Mouse (Mus musculus): ENCODE results near the gene Nck2. TPM values are rescaled to one million over a fixed set of nuclear protein-coding genes. Genes with fewer than 3 reads are reported as not detected.

Nck2 gene
- polyA plus RNA-seq, 1 experiment, result 23.1 TPM

DNA sequence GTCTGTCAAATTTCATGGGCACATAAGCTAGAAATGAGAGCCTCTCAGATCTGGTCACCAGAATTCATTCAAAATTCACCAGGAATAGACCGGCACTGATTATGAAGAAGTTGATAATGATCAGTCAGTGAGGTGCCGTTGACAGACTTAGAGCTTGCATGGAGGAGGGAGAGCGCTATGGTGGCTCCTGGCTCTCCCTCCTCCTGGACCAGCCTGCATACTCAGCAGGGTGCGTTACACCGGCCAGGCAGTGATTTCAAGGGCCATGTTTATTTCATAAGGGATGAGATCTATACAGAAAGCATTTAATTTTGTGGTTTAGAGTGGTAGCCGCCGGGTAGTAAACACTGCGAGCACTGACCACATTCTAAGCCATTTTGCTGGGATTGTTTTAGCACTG is 67.3 kb downstream of the Nck2 start:
- H3K27me3 ChIP-seq (ENCODE audit: control insufficient read depth, insufficient read depth, low read length), result no peaks in the 10 kb centered on the region
- TF ChIP-seq CTCF (IDR thresholded peaks at IDR 0.05; ENCODE audit: borderline replicate concordance, insufficient read depth, low read depth, low read length) (no peak), POLR2A (IDR thresholded peaks at IDR 0.05; ENCODE audit: borderline replicate concordance, insufficient read depth, low read length) (no peak)
- no peak overlapping the region for H3K27ac ChIP-seq (ENCODE audit: insufficient read depth, low read length)
- 29% methylated on average over 8 of the region's 8 CpGs for WGBS
- H3K4me3 ChIP-seq (replicated peaks; ENCODE audit: insufficient read depth, low read depth, low read length), result no peak overlapping the region
- H3K4me1 ChIP-seq (ENCODE audit: control insufficient read depth, insufficient read depth, low read length), result peaks cover 10% of the 10 kb centered on the region
- peak; percentile 69 to 77 for DNase-seq

DNA sequence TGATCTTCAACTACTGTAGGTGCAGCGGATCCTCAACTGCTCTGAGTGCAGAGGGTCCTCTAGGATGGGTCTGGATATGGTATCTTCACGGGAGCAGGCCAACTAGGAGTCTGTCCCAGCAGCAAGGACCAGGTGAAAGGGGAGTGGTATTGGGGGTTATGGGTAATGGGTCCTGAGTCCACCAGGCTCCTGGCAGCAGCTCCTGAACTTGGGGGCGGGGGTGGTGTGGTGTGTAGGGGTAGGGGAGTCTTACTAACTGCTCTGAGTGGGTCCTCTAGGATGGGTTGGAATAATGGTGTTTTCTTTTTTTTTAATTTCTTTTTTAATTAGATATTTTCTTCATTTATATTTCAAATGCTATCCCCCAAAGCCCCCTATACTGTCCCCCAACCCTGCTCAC is 73.0 kb downstream of the Nck2 start:
- 99% methylated on average over 3 of the region's 3 CpGs for WGBS

DNA sequence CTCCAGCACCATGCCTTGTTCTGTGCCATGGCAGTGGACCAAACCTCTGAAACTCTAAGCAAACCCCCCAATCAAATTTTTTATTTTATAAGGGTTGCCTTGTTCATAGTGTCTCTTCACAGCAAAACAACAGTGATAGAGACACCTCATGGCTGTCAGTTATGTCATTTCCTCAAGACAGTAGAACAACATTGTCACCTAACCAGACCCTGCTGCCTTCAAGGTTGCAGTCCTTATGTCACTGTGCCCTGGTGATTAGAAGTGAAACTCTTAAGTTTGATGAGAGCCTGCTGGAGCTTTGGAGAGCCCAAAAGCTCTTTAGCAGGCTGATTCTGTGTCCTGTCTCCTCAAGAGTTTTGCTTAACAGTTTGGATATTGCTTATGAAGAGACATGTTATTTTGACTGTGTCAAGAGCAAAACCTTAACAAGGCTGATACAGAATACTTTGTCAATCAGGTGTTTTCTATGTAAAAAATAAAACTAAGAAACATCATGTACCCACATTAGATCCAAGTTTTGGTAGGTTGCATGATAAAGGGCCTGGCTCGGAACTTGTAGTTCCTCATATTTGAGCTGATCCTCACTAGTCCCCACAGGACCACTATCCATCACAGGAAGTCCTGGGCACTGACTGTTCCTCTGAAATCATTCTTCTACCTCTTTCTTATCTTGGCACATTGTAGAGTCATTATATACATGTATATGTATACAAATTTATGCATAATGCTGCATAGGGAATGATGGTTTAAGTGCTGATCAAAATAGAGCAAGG is 76.0 kb downstream of the Nck2 start:
- Histone ChIP-seq H3K4me1 (ENCODE audit: control insufficient read depth, insufficient read depth, low read length) (peaks cover 4% of the 10 kb centered on the region; the same call in 1 of the 2 replicates), H3K27me3 (ENCODE audit: control insufficient read depth, insufficient read depth, low read length) (no peaks in the 10 kb centered on the region; the same call in 1 of the 2 replicates), H3K4me3 (replicated peaks; ENCODE audit: insufficient read depth, low read depth, low read length) (no peak overlapping the region), H3K27ac (ENCODE audit: insufficient read depth, low read length) (no peak overlapping the region)
- WGBS, result 97% methylated on average over 1 of the region's 1 CpGs
- no peak for DNase-seq
- TF ChIP-seq CTCF (IDR thresholded peaks at IDR 0.05; ENCODE audit: borderline replicate concordance, insufficient read depth, low read depth, low read length) (no peak), POLR2A (IDR thresholded peaks at IDR 0.05; ENCODE audit: borderline replicate concordance, insufficient read depth, low read length) (no peak)

More for the DNA sequence above, 73.0 kb downstream of the Nck2 start:
- 0 out of 2 replicates have a peak, but pooled peaks cover 2% of the 10 kb centered on the region for H3K4me1 ChIP-seq (ENCODE audit: control insufficient read depth, insufficient read depth, low read length)
- H3K4me3 ChIP-seq (replicated peaks; ENCODE audit: insufficient read depth, low read depth, low read length), result no peak overlapping the region
- H3K27ac ChIP-seq (ENCODE audit: insufficient read depth, low read length), result no peak overlapping the region
- no peaks in the 10 kb centered on the region; the same call in 1 of the 2 replicates for H3K27me3 ChIP-seq (ENCODE audit: control insufficient read depth, insufficient read depth, low read length)
- TF ChIP-seq POLR2A (IDR thresholded peaks at IDR 0.05; ENCODE audit: borderline replicate concordance, insufficient read depth, low read length) (no peak), CTCF (IDR thresholded peaks at IDR 0.05; ENCODE audit: borderline replicate concordance, insufficient read depth, low read depth, low read length) (no peak)
- DNase-seq, result no peak

DNA sequence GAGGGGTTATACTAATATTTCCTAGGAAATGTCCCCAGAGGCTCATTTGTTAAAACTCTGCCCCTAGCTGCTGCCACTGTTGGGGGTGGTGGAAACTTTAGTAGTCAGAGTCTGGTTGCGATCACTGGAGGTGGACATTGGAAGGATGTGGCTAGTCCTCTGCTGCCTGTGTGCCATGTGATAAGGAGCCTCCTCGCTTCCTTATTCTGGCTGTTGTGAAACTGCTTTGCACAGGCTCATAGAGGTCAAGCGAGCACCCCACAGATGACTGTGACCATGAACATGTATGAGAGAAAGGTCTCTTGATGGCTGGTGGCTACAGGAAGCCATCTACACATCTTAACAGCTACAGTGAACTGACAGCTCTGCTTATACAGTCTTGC is 76.6 kb downstream of the Nck2 start:
- TF ChIP-seq CTCF (IDR thresholded peaks at IDR 0.05; ENCODE audit: borderline replicate concordance, insufficient read depth, low read depth, low read length) (no peak), POLR2A (IDR thresholded peaks at IDR 0.05; ENCODE audit: borderline replicate concordance, insufficient read depth, low read length) (no peak)
- Histone ChIP-seq H3K4me3 (replicated peaks; ENCODE audit: insufficient read depth, low read depth, low read length) (no peak overlapping the region), H3K27me3 (ENCODE audit: control insufficient read depth, insufficient read depth, low read length) (no peaks in the 10 kb centered on the region; the same call in 1 of the 2 replicates), H3K27ac (ENCODE audit: insufficient read depth, low read length) (no peak overlapping the region; the same call in 1 of the 2 replicates), H3K4me1 (ENCODE audit: control insufficient read depth, insufficient read depth, low read length) (peaks cover 4% of the 10 kb centered on the region; the same call in 1 of the 2 replicates)
- no peak for DNase-seq
- WGBS, result 92% methylated on average over 3 of the region's 3 CpGs

DNA sequence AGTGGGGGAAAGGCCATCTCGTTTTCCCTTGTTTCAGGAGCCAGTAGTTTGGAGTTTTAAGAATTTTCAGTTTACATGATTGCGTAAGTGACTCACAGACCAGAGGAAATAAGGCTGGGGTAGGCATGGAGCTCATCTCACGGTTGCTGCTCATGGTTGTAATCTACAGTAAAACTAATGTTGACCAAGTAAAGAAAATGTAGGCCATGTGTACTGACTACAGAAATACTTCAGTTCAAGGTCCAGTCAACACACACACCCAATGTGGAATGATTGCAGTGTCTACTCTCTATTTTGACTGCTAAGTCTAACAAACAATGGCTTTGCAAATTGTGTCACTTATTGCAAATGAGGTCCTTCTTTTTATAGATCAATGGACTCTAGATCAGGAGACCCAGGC is 77.1 kb downstream of the Nck2 start:
- no peak for TF ChIP-seq POLR2A (IDR thresholded peaks at IDR 0.05; ENCODE audit: borderline replicate concordance, insufficient read depth, low read length)
- no peak for TF ChIP-seq CTCF (IDR thresholded peaks at IDR 0.05; ENCODE audit: borderline replicate concordance, insufficient read depth, low read depth, low read length)
- WGBS, result 89% methylated on average over 3 of the region's 3 CpGs
- Histone ChIP-seq H3K27me3 (ENCODE audit: control insufficient read depth, insufficient read depth, low read length) (no peaks in the 10 kb centered on the region; the same call in 1 of the 2 replicates), H3K4me3 (replicated peaks; ENCODE audit: insufficient read depth, low read depth, low read length) (no peak overlapping the region), H3K4me1 (ENCODE audit: control insufficient read depth, insufficient read depth, low read length) (peaks cover 4% of the 10 kb centered on the region; the same call in 1 of the 2 replicates), H3K27ac (ENCODE audit: insufficient read depth, low read length) (no peak overlapping the region)
- DNase-seq, result no peak

DNA sequence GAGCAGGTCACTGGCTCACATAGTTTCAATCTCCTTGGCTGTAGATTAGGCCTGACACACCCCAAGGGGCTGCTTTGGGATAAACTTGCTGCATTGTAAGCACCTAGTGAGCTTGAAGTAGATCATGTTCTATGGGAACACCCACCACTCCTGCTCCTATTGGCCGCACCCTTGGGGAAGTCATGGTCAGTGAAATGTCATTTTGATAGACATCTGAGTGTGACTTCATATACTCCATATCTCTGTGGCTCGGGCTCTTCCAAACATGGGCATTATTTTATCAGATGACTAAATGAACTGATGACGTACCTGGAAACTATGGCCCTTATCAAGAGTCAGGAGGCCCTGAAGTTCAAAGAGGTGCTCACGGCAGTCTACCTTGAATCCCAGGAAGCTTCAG is 77.6 kb downstream of the Nck2 start:
- no peak for DNase-seq
- Histone ChIP-seq H3K27me3 (ENCODE audit: control insufficient read depth, insufficient read depth, low read length) (no peaks in the 10 kb centered on the region; the same call in 1 of the 2 replicates), H3K4me3 (replicated peaks; ENCODE audit: insufficient read depth, low read depth, low read length) (no peak overlapping the region), H3K27ac (ENCODE audit: insufficient read depth, low read length) (no peak overlapping the region), H3K4me1 (ENCODE audit: control insufficient read depth, insufficient read depth, low read length) (peaks cover 4% of the 10 kb centered on the region; the same call in 1 of the 2 replicates)
- TF ChIP-seq POLR2A (IDR thresholded peaks at IDR 0.05; ENCODE audit: borderline replicate concordance, insufficient read depth, low read length) (no peak), CTCF (IDR thresholded peaks at IDR 0.05; ENCODE audit: borderline replicate concordance, insufficient read depth, low read depth, low read length) (no peak)
- 96% methylated on average over 4 of the region's 4 CpGs for WGBS

DNA sequence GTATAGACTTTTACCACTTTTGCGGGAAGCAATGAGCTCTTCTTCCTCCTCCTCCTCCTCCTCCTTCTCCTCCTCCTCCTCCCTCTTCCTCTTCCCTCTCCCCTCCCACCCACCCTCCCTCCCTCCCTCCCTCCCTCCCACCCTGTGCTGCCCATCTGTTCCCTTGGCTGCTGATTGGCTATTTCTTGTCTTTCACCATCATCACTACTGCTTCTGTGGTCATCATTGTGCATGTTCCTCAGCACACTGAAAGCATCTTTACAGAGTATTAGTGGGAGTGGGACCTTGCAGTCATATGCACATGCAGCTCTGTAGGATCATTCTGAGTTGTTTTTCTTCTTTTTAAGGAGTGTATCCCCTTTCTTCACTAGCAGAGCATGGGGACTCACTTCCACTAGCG is 78.6 kb downstream of the Nck2 start:
- Histone ChIP-seq H3K4me3 (replicated peaks; ENCODE audit: insufficient read depth, low read depth, low read length) (no peak overlapping the region), H3K27me3 (ENCODE audit: control insufficient read depth, insufficient read depth, low read length) (no peaks in the 10 kb centered on the region), H3K4me1 (ENCODE audit: control insufficient read depth, insufficient read depth, low read length) (peaks cover 6% of the 10 kb centered on the region; the same call in 1 of the 2 replicates), H3K27ac (ENCODE audit: insufficient read depth, low read length) (no peak overlapping the region)
- TF ChIP-seq POLR2A (IDR thresholded peaks at IDR 0.05; ENCODE audit: borderline replicate concordance, insufficient read depth, low read length) (no peak), CTCF (IDR thresholded peaks at IDR 0.05; ENCODE audit: borderline replicate concordance, insufficient read depth, low read depth, low read length) (no peak)
- peak in 1 of 2 experiments; percentile 18 for DNase-seq
- WGBS, result 98% methylated on average over 2 of the region's 2 CpGs

DNA sequence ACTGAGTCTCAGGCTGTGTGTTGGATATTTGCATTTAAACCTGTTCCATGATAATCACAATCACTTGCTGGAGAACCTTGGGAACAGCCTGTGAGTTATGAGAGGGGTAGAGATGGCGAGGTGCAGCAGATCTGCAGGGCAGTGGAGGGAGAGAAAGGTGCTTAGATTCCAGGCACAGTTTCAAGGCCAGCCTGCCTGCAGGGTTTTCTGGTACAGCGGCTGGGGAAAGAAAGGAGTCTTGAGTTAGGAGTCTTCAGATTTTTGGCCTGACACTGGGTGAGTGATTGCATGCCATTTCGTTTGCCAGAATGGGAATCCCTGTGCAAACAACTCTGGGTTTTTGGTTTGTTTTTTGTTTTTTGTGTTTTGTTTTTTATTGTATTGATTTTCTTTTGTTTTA is 80.0 kb downstream of the Nck2 start:
- no peak overlapping the region for H3K4me3 ChIP-seq (replicated peaks; ENCODE audit: insufficient read depth, low read depth, low read length)
- no peaks in the 10 kb centered on the region for H3K27me3 ChIP-seq (ENCODE audit: control insufficient read depth, insufficient read depth, low read length)
- no peak overlapping the region for H3K27ac ChIP-seq (ENCODE audit: insufficient read depth, low read length)
- TF ChIP-seq POLR2A (IDR thresholded peaks at IDR 0.05; ENCODE audit: borderline replicate concordance, insufficient read depth, low read length) (no peak), CTCF (IDR thresholded peaks at IDR 0.05; ENCODE audit: borderline replicate concordance, insufficient read depth, low read depth, low read length) (no peak)
- peaks cover 7% of the 10 kb centered on the region; the same call in 1 of the 2 replicates for H3K4me1 ChIP-seq (ENCODE audit: control insufficient read depth, insufficient read depth, low read length)
- DNase-seq, result no peak
- 63% methylated on average over 3 of the region's 3 CpGs for WGBS
